Mouse (Mus musculus): ENCODE measurements around the gene Rab3ip. TPM values are rescaled to one million over a fixed set of nuclear protein-coding genes. Genes with fewer than 3 reads are reported as not detected.

Rab3ip gene
- 29.5 and 34.2 TPM in 2 replicates for polyA plus RNA-seq (2015; fragmentation: Nextera tagmentation; extraction: Ambion mirVana)

- WGBS, result 0% methylated on average over 22 of the region's 103 CpGs
- peak; percentile 94 for ATAC-seq
These were observed at the start of gene Rab3ip for GRCm38 (mm10) chr10:116950009-116950769. Rab3ip (minus strand) TSS chr10:116950769.

DNA sequence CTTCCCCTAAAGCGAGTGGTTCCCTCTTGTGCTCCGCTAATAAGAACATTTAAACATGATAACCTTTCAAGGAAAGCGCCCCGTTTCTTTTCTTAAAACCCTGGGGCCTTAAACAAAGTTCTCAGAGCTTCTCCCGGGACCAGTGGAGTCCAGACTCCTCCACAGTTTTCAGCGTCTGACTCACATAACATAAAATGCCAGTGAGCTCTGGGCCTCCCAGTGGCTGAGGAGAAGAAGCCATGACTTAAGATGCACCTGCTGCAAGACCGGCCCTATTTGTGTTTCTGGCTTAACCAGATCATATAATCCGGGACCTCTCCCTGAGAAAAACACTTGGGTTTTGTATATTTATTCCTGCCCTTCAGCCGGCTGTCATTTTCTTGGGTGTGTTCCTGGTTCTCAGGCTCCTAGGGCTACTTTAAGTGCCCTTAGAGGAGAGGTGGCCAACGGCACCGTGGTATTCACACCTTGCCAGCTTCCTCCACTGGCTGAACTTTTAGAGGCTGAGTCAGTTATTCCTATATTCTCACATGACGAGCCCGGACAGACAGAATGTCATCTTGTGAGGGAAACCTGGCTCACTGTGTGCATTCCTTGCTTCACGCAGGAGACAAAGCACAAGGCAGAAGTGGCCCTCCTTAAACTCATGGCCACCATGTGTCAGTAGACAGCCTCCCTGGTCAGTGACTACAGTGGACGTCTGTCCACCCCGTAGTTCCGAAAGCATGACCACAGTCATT is 48.3 kb upstream of the Rab3ip start:
- 60% methylated on average over 17 of the region's 17 CpGs for WGBS
- H3K36me3 ChIP-seq (ENCODE audit: insufficient read depth, low read length), result no peaks in the 10 kb centered on the region
- DNase-seq (ENCODE audit: low spot score), result peak; percentile 25
- no peak overlapping the region for H3K9ac ChIP-seq (replicated peaks; ENCODE audit: low read depth)
- no peaks in the 10 kb centered on the region for H3K9me3 ChIP-seq (ENCODE audit: low read length)
- H3K4me1 ChIP-seq (ENCODE audit: insufficient read depth, low read depth, low read length), result peaks cover 3% of the 10 kb centered on the region; the same call in 1 of the 2 replicates
- no peak overlapping the region for H3K4me3 ChIP-seq (ENCODE audit: low read depth, low read length)
- H3K4me2 ChIP-seq (replicated peaks; ENCODE audit: low read depth, low read length), result no peak overlapping the region
- H3K27ac ChIP-seq (ENCODE audit: low read length), result no peak overlapping the region
- no peaks in the 10 kb centered on the region for H3K27me3 ChIP-seq (replicated peaks; ENCODE audit: insufficient read depth, low read length)
- TF ChIP-seq EP300 (IDR thresholded peaks at IDR 0.05) (no peak), CTCF (IDR thresholded peaks at IDR 0.05) (0 out of 2 replicates have a peak, but pooled peaks have one; percentile 4)
- peak; percentile 16; the same call in 1 of the 2 replicates for ATAC-seq

More at GRCm38 (mm10) chr10:116950009-116950769, at the start of gene Rab3ip:
- peak within 1 kb of the TSS; percentile 72 for H3K27ac ChIP-seq (ENCODE audit: low read length)
- DNase-seq (ENCODE audit: low spot score), result peak; percentile 94
- H3K9ac ChIP-seq (replicated peaks; ENCODE audit: low read depth), result peak within 1 kb of the TSS; percentile 46
- peak within 1 kb of the TSS; percentile 85 for H3K4me2 ChIP-seq (replicated peaks; ENCODE audit: low read depth, low read length)
- no peaks in the 10 kb centered on the region for H3K4me1 ChIP-seq (ENCODE audit: insufficient read depth, low read depth, low read length)
- H3K36me3 ChIP-seq (ENCODE audit: insufficient read depth, low read length), result no peaks in the 10 kb centered on the region
- TF ChIP-seq EP300 (IDR thresholded peaks at IDR 0.05), result no peak
- peak; percentile 87 for TF ChIP-seq CTCF (IDR thresholded peaks at IDR 0.05)
- H3K27me3 ChIP-seq (replicated peaks; ENCODE audit: insufficient read depth, low read length), result no peaks in the 10 kb centered on the region
- no peaks in the 10 kb centered on the region for H3K9me3 ChIP-seq (ENCODE audit: low read length)
- peak within 1 kb of the TSS; percentile 84 for H3K4me3 ChIP-seq (ENCODE audit: low read depth, low read length)

DNA sequence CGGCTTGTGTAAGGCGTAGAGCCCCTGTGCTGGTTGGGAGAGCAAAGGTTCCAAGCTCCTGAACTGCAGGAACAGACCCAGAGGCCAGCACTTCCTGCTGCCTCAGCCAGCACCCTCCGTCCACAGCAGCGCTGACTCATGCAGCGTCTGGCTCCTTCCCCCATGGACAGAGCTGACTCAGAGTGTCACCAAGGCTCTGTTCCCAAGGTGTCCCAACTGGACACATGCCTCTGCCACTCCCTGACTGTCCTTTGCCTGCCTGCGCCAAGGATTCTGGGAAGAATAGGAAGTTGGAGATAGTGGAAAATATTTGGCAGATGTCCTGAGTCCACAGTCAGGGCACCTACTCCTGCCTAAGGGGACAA is 45.6 kb upstream of the Rab3ip start:
- DNase-seq (ENCODE audit: low spot score) (peak; percentile 79), ATAC-seq (peak; percentile 92)
- Histone ChIP-seq H3K4me3 (ENCODE audit: low read depth, low read length) (no peak overlapping the region), H3K9ac (replicated peaks; ENCODE audit: low read depth) (no peak overlapping the region), H3K4me1 (ENCODE audit: insufficient read depth, low read depth, low read length) (peaks cover 3% of the 10 kb centered on the region; the same call in 1 of the 2 replicates), H3K36me3 (ENCODE audit: insufficient read depth, low read length) (no peaks in the 10 kb centered on the region), H3K27ac (ENCODE audit: low read length) (no peak overlapping the region), H3K27me3 (replicated peaks; ENCODE audit: insufficient read depth, low read length) (no peaks in the 10 kb centered on the region), H3K9me3 (ENCODE audit: low read length) (no peaks in the 10 kb centered on the region), H3K4me2 (replicated peaks; ENCODE audit: low read depth, low read length) (no peak overlapping the region)
- TF ChIP-seq CTCF (IDR thresholded peaks at IDR 0.05), result no peak
- TF ChIP-seq EP300 (IDR thresholded peaks at IDR 0.05), result no peak
- 40% methylated on average over 6 of the region's 6 CpGs for WGBS

- no peak for ATAC-seq
- DNase-seq (ENCODE audit: low spot score), result peak; percentile 11
- WGBS, result 52% methylated on average over 6 of the region's 6 CpGs
- Histone ChIP-seq H3K4me2 (replicated peaks; ENCODE audit: low read depth, low read length) (no peak overlapping the region), H3K27ac (ENCODE audit: low read length) (no peak overlapping the region), H3K9me3 (ENCODE audit: low read length) (no peaks in the 10 kb centered on the region), H3K27me3 (replicated peaks; ENCODE audit: insufficient read depth, low read length) (no peaks in the 10 kb centered on the region), H3K4me1 (ENCODE audit: insufficient read depth, low read depth, low read length) (peaks cover 3% of the 10 kb centered on the region; the same call in 1 of the 2 replicates), H3K36me3 (ENCODE audit: insufficient read depth, low read length) (no peaks in the 10 kb centered on the region), H3K4me3 (ENCODE audit: low read depth, low read length) (no peak overlapping the region), H3K9ac (replicated peaks; ENCODE audit: low read depth) (no peak overlapping the region)
- TF ChIP-seq EP300 (IDR thresholded peaks at IDR 0.05), result no peak
- no peak for TF ChIP-seq CTCF (IDR thresholded peaks at IDR 0.05)
These were observed 45.1 kb upstream of the Rab3ip start for GRCm38 (mm10) chr10:116995584-116996235.

DNA sequence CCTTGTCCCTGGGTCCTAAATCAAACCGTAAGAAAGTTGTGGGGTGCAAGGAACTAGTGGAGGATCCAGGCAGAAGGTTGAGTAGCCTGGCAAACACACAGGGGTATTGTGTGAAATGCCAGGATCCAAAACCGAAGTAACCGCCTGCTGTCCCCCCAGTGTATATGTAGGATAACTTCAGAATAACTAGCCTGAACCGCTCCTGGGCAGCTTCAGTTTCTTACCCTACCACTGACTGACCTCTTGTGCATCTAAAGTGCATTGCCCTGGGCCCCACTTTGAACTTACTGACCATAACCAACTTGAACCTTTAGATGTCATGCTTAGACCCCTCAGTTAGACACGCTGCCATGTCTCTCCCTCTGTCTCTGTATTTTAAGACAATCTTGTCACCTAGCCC is 44.6 kb upstream of the Rab3ip start:
- Histone ChIP-seq H3K9me3 (ENCODE audit: low read length) (no peaks in the 10 kb centered on the region), H3K4me1 (ENCODE audit: insufficient read depth, low read depth, low read length) (peaks cover 3% of the 10 kb centered on the region; the same call in 1 of the 2 replicates), H3K4me2 (replicated peaks; ENCODE audit: low read depth, low read length) (no peak overlapping the region), H3K27me3 (replicated peaks; ENCODE audit: insufficient read depth, low read length) (no peaks in the 10 kb centered on the region), H3K9ac (replicated peaks; ENCODE audit: low read depth) (no peak overlapping the region), H3K36me3 (ENCODE audit: insufficient read depth, low read length) (no peaks in the 10 kb centered on the region), H3K4me3 (ENCODE audit: low read depth, low read length) (no peak overlapping the region), H3K27ac (ENCODE audit: low read length) (no peak overlapping the region)
- TF ChIP-seq EP300 (IDR thresholded peaks at IDR 0.05) (no peak), CTCF (IDR thresholded peaks at IDR 0.05) (no peak)
- WGBS, result 77% methylated on average over 5 of the region's 5 CpGs
- DNase-seq (ENCODE audit: low spot score) (no peak), ATAC-seq (no peak)

- H3K4me3 ChIP-seq (ENCODE audit: low read depth, low read length), result no peak overlapping the region
- ATAC-seq, result no peak
- WGBS, result 63% methylated on average over 8 of the region's 8 CpGs
These were observed 43.4 kb upstream of the Rab3ip start for GRCm38 (mm10) chr10:116993971-116994370.

More at GRCm38 (mm10) chr10:116993971-116994370, 43.4 kb upstream of the Rab3ip start:
- H3K27ac ChIP-seq (ENCODE audit: low read length), result no peak overlapping the region
- H3K4me2 ChIP-seq (replicated peaks; ENCODE audit: low read depth, low read length), result no peak overlapping the region
- no peaks in the 10 kb centered on the region for H3K27me3 ChIP-seq (replicated peaks; ENCODE audit: insufficient read depth, low read length)
- peak; percentile 11 for DNase-seq (ENCODE audit: low spot score)
- no peak overlapping the region for H3K9ac ChIP-seq (replicated peaks; ENCODE audit: low read depth)
- H3K9me3 ChIP-seq (ENCODE audit: low read length), result no peaks in the 10 kb centered on the region
- peaks cover 3% of the 10 kb centered on the region; the same call in 1 of the 2 replicates for H3K4me1 ChIP-seq (ENCODE audit: insufficient read depth, low read depth, low read length)
- no peaks in the 10 kb centered on the region for H3K36me3 ChIP-seq (ENCODE audit: insufficient read depth, low read length)
- TF ChIP-seq CTCF (IDR thresholded peaks at IDR 0.05), result no peak
- no peak for TF ChIP-seq EP300 (IDR thresholded peaks at IDR 0.05)
